ENCODE assay signal across 18 mouse cellular contexts in the genomic region with DNA sequence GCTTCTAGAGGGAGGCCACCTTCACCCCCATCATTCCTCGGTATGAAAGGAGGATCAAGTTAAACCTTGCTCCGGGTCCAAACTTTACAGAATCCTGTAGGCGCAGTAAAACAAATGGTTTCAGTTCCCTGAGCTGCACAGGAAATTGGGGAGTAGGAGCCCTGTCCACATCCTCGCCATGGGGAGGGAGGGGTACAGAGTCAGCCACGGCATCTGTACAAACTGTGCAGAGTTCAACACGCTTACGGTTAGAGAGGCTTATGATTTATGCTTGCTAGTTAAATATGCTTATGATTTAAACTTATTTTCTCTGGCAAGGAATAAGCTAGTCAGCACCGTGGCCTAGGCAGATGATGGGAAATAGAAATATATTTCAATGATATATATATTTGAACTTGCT. TPM values are rescaled to one million over a fixed set of nuclear protein-coding genes. Genes with fewer than 3 reads are reported as not detected.
DNase-seq lines count a peak whose midpoint lies in the region; ATAC-seq lines count a peak whose summit lies in the region.
"Had no signal": no experiment of that assay in that cellular context is flagged by ENCODE, and none has a peak within 500 bp of the region (broad histone marks: within the 10 kb centered on the region; RNA-seq: fewer than 3 reads in every experiment).

No protein-coding gene starts in this region.

- H3K4me1 ChIP-seq in embryonic facial prominence, embryonic 14.5 days (ENCODE audit: control insufficient read depth, insufficient read depth, low read length) = peaks cover 28% of the 10 kb centered on the region
- peaks cover 43% of the 10 kb centered on the region for H3K4me1 ChIP-seq in kidney, embryonic 16.5 days (ENCODE audit: insufficient read depth, low read length)
- peaks cover 86% of the 10 kb centered on the region for H3K4me1 ChIP-seq in limb, embryonic 12.5 days (replicated peaks)
- H3K4me1 ChIP-seq in heart, embryonic 10.5 days = peaks cover 22% of the 10 kb centered on the region
- H3K4me1 ChIP-seq: liver, embryonic 15.5 days had no signal

- H3K9me3 ChIP-seq in embryonic facial prominence, embryonic 14.5 days (ENCODE audit: control insufficient read depth, low read length) = no peaks in the 10 kb centered on the region
- no peaks in the 10 kb centered on the region for H3K9me3 ChIP-seq in kidney, embryonic 16.5 days (ENCODE audit: low read length)
- no peaks in the 10 kb centered on the region for H3K9me3 ChIP-seq in limb, embryonic 12.5 days
- H3K9me3 ChIP-seq in heart, embryonic 10.5 days = no peaks in the 10 kb centered on the region
- H3K9me3 ChIP-seq: heart, embryonic 12.5 days; liver, embryonic 15.5 days; neural tube, embryonic 12.5 days had no signal

- no peak for ATAC-seq in embryonic facial prominence, embryonic 14.5 days (ENCODE audit: low read depth)
- peak; percentile 86 for ATAC-seq in kidney, embryonic 16.5 days (ENCODE audit: low FRiP score, low TSS enrichment)
- peak; percentile 76; the same call in 1 of the 2 replicates for ATAC-seq in limb, embryonic 12.5 days (ENCODE audit: insufficient number of reproducible peaks, insufficient read depth, low FRiP score, low TSS enrichment, low read depth)
- ATAC-seq: forebrain, embryonic 16.5 days had no signal

- H3K9ac ChIP-seq in embryonic facial prominence, embryonic 14.5 days (ENCODE audit: low read depth, low read length) = no peak overlapping the region
- H3K9ac ChIP-seq in kidney, embryonic 16.5 days (replicated peaks; ENCODE audit: low read length) = no peak overlapping the region
- H3K9ac ChIP-seq in limb, embryonic 12.5 days (replicated peaks) = no peak overlapping the region
- H3K9ac ChIP-seq: heart, embryonic 12.5 days; liver, embryonic 15.5 days; neural tube, embryonic 12.5 days had no signal

- H3K36me3 ChIP-seq in embryonic facial prominence, embryonic 14.5 days (ENCODE audit: control insufficient read depth, insufficient read depth, low read length) = no peaks in the 10 kb centered on the region
- H3K36me3 ChIP-seq in kidney, embryonic 16.5 days (ENCODE audit: insufficient read depth, low read length) = no peaks in the 10 kb centered on the region
- no peaks in the 10 kb centered on the region for H3K36me3 ChIP-seq in limb, embryonic 12.5 days
- H3K36me3 ChIP-seq in heart, embryonic 10.5 days = no peaks in the 10 kb centered on the region
- H3K36me3 ChIP-seq: heart, embryonic 12.5 days; liver, embryonic 15.5 days; neural tube, embryonic 12.5 days had no signal

- peak; percentile 31 for DNase-seq in kidney, adult 9 months
- DNase-seq in kidney, adult 11 months = no peak
- DNase-seq in embryonic facial prominence, embryonic 14.5 days (ENCODE audit: low spot score) = peak; percentile 66
- DNase-seq in gastrocnemius, postnatal 10 days = no peak
- no peak for DNase-seq in lung, postnatal 14 days
- no peak for DNase-seq in heart, embryonic 10.5 days (ENCODE audit: low spot score)
- DNase-seq: cerebellum, adult 11-12 months; gastrocnemius, postnatal 14 days; lung, postnatal 4 days; right cerebral cortex, postnatal 25 days; thymus, adult 18-20 months had no signal

- no peaks in the 10 kb centered on the region for H3K27me3 ChIP-seq in embryonic facial prominence, embryonic 14.5 days (replicated peaks; ENCODE audit: control insufficient read depth, insufficient read depth, low read length)
- no peaks in the 10 kb centered on the region for H3K27me3 ChIP-seq in kidney, embryonic 16.5 days (ENCODE audit: insufficient read depth, low read length)
- H3K27me3 ChIP-seq in limb, embryonic 12.5 days = 0 out of 2 replicates have a peak, but pooled peaks cover 2% of the 10 kb centered on the region
- no peaks in the 10 kb centered on the region for H3K27me3 ChIP-seq in heart, embryonic 10.5 days (ENCODE audit: insufficient read depth, poor library complexity, severe bottlenecking)
- H3K27me3 ChIP-seq: liver, embryonic 15.5 days; neural tube, embryonic 12.5 days had no signal

- no peak overlapping the region for H3K4me2 ChIP-seq in embryonic facial prominence, embryonic 14.5 days (ENCODE audit: low read depth, low read length)
- peak overlapping the region; percentile 3; the same call in 1 of the 2 replicates for H3K4me2 ChIP-seq in kidney, embryonic 16.5 days (replicated peaks; ENCODE audit: low read depth, low read length)
- H3K4me2 ChIP-seq in limb, embryonic 12.5 days = 0 out of 2 replicates have a peak overlapping the region, but pooled peaks have one; percentile 13
- H3K4me2 ChIP-seq: heart, embryonic 12.5 days; liver, embryonic 15.5 days; neural tube, embryonic 12.5 days had no signal

- H3K27ac ChIP-seq in embryonic facial prominence, embryonic 14.5 days (replicated peaks; ENCODE audit: low read depth, low read length) = peak overlapping the region; percentile 48; the same call in 1 of the 2 replicates
- H3K27ac ChIP-seq in kidney, embryonic 16.5 days (ENCODE audit: low read length) = peak overlapping the region; percentile 48; the same call in 1 of the 2 replicates
- H3K27ac ChIP-seq in limb, embryonic 12.5 days = peak overlapping the region; percentile 62; the same call in 1 of the 2 replicates
- H3K27ac ChIP-seq in heart, embryonic 10.5 days = no peak overlapping the region
- H3K27ac ChIP-seq: liver, embryonic 15.5 days; neural tube, embryonic 12.5 days had no signal

- H3K4me3 ChIP-seq in embryonic facial prominence, embryonic 14.5 days (ENCODE audit: low read depth, low read length) = no peak overlapping the region
- H3K4me3 ChIP-seq in kidney, embryonic 16.5 days (ENCODE audit: low read length) = no peak overlapping the region
- no peak overlapping the region for H3K4me3 ChIP-seq in limb, embryonic 12.5 days (replicated peaks)
- H3K4me3 ChIP-seq in heart, embryonic 10.5 days = no peak overlapping the region
- H3K4me3 ChIP-seq: erythroblast, embryonic 14.5 days; heart, embryonic 12.5 days; liver, embryonic 15.5 days; neural tube, embryonic 12.5 days had no signal

- WGBS in embryonic facial prominence, embryonic 14.5 days = 24% methylated on average over 8 of the region's 8 CpGs
- WGBS in kidney, embryonic 16.5 days = 11% methylated on average over 8 of the region's 8 CpGs
- 16% methylated on average over 8 of the region's 8 CpGs for WGBS in limb, embryonic 12.5 days
- WGBS in heart, embryonic 10.5 days = 77% methylated on average over 8 of the region's 8 CpGs

RNA-seq across cellular contexts. Expression of a gene that starts 47.1 kb away (rescaled TPM):
- 11.2 and 12.1 TPM in 2 replicates for polyA plus RNA-seq in embryonic facial prominence, embryonic 14.5 days (2014; fragmentation: Nextera tagmentation; extraction: Ambion mirVana)
- 17.6 and 18.5 TPM in 2 replicates for polyA plus RNA-seq in kidney, embryonic 16.5 days (2015; fragmentation: Nextera tagmentation; extraction: Ambion mirVana)
- polyA plus RNA-seq in limb, embryonic 12.5 days (2016; fragmentation: Nextera tagmentation; extraction: Ambion mirVana) = 19.8 and 20.4 TPM in 2 replicates
- total RNA-seq in gastrocnemius, postnatal 10 days (2021) = 10 to 100 TPM; 14.6 to 14.8 TPM
- 4.1 and 7.1 TPM in 2 replicates for polyA plus RNA-seq in heart, embryonic 10.5 days (2016; fragmentation: Nextera tagmentation; extraction: Ambion mirVana)
- polyA plus RNA-seq: erythroblast, embryonic 14.5 days had no signal

RNA-seq across cellular contexts. Expression of a gene that starts 47.1 kb away (rescaled TPM):
- 2.6 and 3.0 TPM in 2 replicates for polyA plus RNA-seq in embryonic facial prominence, embryonic 14.5 days (2014; fragmentation: Nextera tagmentation; extraction: Ambion mirVana)
- polyA plus RNA-seq in kidney, embryonic 16.5 days (2015; fragmentation: Nextera tagmentation; extraction: Ambion mirVana) = 1.7 and 2.1 TPM in 2 replicates
- 5.9 and 7.6 TPM in 2 replicates for polyA plus RNA-seq in limb, embryonic 12.5 days (2016; fragmentation: Nextera tagmentation; extraction: Ambion mirVana)
- 1 to 10 TPM; 2.0 to 3.9 TPM for total RNA-seq in gastrocnemius, postnatal 10 days (2021)
- 2.2 and 3.4 TPM in 2 replicates for polyA plus RNA-seq in heart, embryonic 10.5 days (2016; fragmentation: Nextera tagmentation; extraction: Ambion mirVana)
- polyA plus RNA-seq: erythroblast, embryonic 14.5 days had no signal

Comparison
In these comparisons a context has a peak if more than half of its experiments do, and no peak if none do; other contexts are left out.
1. DNase-seq: peak in kidney, adult 9 months (single experiment) and embryonic facial prominence, embryonic 14.5 days (single experiment); none in kidney, adult 11 months (single experiment), gastrocnemius, postnatal 10 days (single experiment), lung, postnatal 14 days (single experiment) and heart, embryonic 10.5 days (single experiment).